Mouse (Mus musculus) erythroblast, embryonic 14.5 days (primary cell): Measurements from ENCODE around the gene Slc38a10.

Experiments used
- GATA1 ChIP-seq: IDR thresholded peaks from 2 replicates; pipeline ENCODE4 v1.6.1; 2012; ENCODE audit warnings: low read length, inconsistent platforms, mixed read lengths
- TAL1 ChIP-seq: IDR thresholded peaks from 3 replicates; pipeline ENCODE4 v1.6.1; 2012; ENCODE audit warnings: low read length, inconsistent platforms, mixed read lengths

- no peak for TF ChIP-seq GATA1
- TF ChIP-seq TAL1 = no peak
Measured at GRCm38 (mm10) chr11:120090661-120091060, 60.5 kb downstream of the Slc38a10 start.
